Mouse (Mus musculus) left cerebral cortex, postnatal 25 days (tissue): ENCODE results near the gene Iqcf6. TPM values are rescaled to one million over a fixed set of nuclear protein-coding genes. Genes with fewer than 3 reads are reported as not detected.

Experiments
- DNase-seq, 2 experiments: peaks; one replicate each; pipeline ENCODE4 v3.0.0; 2022; ENCODE audit warnings: low spot score in 2 of 2, mixed read lengths in 1 of 2
- intact Hi-C: fragments of 180-260 bp; cut with DNase I; formaldehyde crosslinking; loops from one replicate; pipeline ENCODE4 v1.15.1; 2025
- total RNA-seq, 2 experiments: library from RNA; stranded (reverse); gene quantifications; 2 replicates each; pipeline ENCODE4 v1.2.3; 2021

Gene Iqcf6
- total RNA-seq, 2 experiments from 2014 or later = not detected

- DNase-seq = no peak
These were observed 26.3 kb downstream of the Iqcf6 start for GRCm38 (mm10) chr9:106652720-106653119.

GRCm38 (mm10) chr9:106655884-106656720 lies 29.7 kb downstream of the Iqcf6 start, which contains the start of gene Grm2:
Gene Grm2, minus strand, starts transcription at chr9:106656082.
- no peak for DNase-seq
- intact Hi-C loops = no loop called here

More at GRCm38 (mm10) chr9:106652720-106653119, 26.3 kb downstream of the Iqcf6 start:
- intact Hi-C loops = loop anchor here (2.0 kb wide), 1 partner anchor 52 kb away; no protein-coding TSS in a partner anchor

- intact Hi-C loops = no loop called here
- no peak for DNase-seq
These were observed 30.4 kb downstream of the Iqcf6 start for GRCm38 (mm10) chr9:106656820-106657219.

- intact Hi-C loops = no loop called here
- DNase-seq = no peak
These were observed 31.2 kb downstream of the Iqcf6 start for GRCm38 (mm10) chr9:106657592-106657991.

GRCm38 (mm10) chr9:106659441-106659840 lies 33.1 kb downstream of the Iqcf6 start:
- intact Hi-C loops = no loop called here
- DNase-seq = no peak

GRCm38 (mm10) chr9:106659935-106660334 lies 33.6 kb downstream of the Iqcf6 start:
- no peak for DNase-seq
- intact Hi-C loops = no loop called here

- no peak for DNase-seq
- intact Hi-C loops = no loop called here
These were observed 36.8 kb downstream of the Iqcf6 start for GRCm38 (mm10) chr9:106663200-106663599.

GRCm38 (mm10) chr9:106664433-106664832 lies 38.1 kb downstream of the Iqcf6 start:
- peak; percentile 80 to 96 for DNase-seq
- intact Hi-C loops = no loop called here

- DNase-seq = no peak
- intact Hi-C loops = no loop called here
These were observed 38.5 kb downstream of the Iqcf6 start for GRCm38 (mm10) chr9:106664856-106665255.

GRCm38 (mm10) chr9:106673860-106674259 lies 47.5 kb downstream of the Iqcf6 start:
- no peak for DNase-seq

GRCm38 (mm10) chr9:106675480-106675879 lies 49.1 kb downstream of the Iqcf6 start:
- peak; percentile 87 to 93 for DNase-seq
- intact Hi-C loops = loop anchor here (2.0 kb wide), 1 partner anchor 211 kb away; the partner anchor contains the start of gene Rbm15b

More at GRCm38 (mm10) chr9:106673860-106674259, 47.5 kb downstream of the Iqcf6 start:
- intact Hi-C loops = loop anchor here (2.0 kb wide), 1 partner anchor 213 kb away; the partner anchor contains the start of gene Rbm15b

GRCm38 (mm10) chr9:106675965-106676364 lies 49.6 kb downstream of the Iqcf6 start:
- intact Hi-C loops = loop anchor here (2.0 kb wide), 1 partner anchor 211 kb away; the partner anchor contains the start of gene Rbm15b
- DNase-seq = peak in 1 of 2 experiments; percentile 80

GRCm38 (mm10) chr9:106676571-106676970 lies 50.2 kb downstream of the Iqcf6 start:
- intact Hi-C loops = no loop called here
- no peak for DNase-seq

Other genes with a start within 250 kb of the Iqcf6 start
- 100 to 1,000 TPM; 289 to 302 TPM for gene Rpl29, start 197.1 kb upstream of the Iqcf6 start, total RNA-seq
- 10 to 100 TPM; 12.9 to 19.1 TPM for gene Acy1, start 188.3 kb upstream of the Iqcf6 start, total RNA-seq
- gene Abhd14b, start 179.1 kb upstream of the Iqcf6 start, total RNA-seq = 1 to 10 TPM; 8.3 to 9.7 TPM
- 10 to 100 TPM; 40.6 to 44.0 TPM for gene Abhd14a, start 178.9 kb upstream of the Iqcf6 start, total RNA-seq
- 100 to 1,000 TPM; 161 to 166 TPM for gene Pcbp4, start 173.3 kb upstream of the Iqcf6 start, total RNA-seq
- gene Gpr62, start 160.6 kb upstream of the Iqcf6 start, total RNA-seq = 1 to 10 TPM; 7.7 to 8.6 TPM
- 10 to 100 TPM; 30.2 to 37.0 TPM for gene Rrp9, start 150.6 kb upstream of the Iqcf6 start, total RNA-seq
- 1 to 10 TPM; 2.9 to 5.3 TPM for gene Parp3, start 149.6 kb upstream of the Iqcf6 start, total RNA-seq
- not detected for gene Iqcf1, start 126.6 kb upstream of the Iqcf6 start, total RNA-seq
- gene Iqcf5, start 112.0 kb upstream of the Iqcf6 start, total RNA-seq = not detected
- gene Iqcf3, start 65.0 kb upstream of the Iqcf6 start, total RNA-seq = not detected
- gene Iqcf4, start 55.6 kb upstream of the Iqcf6 start, total RNA-seq = not detected
- gene Grm2, start 29.5 kb downstream of the Iqcf6 start, total RNA-seq = 10 to 100 TPM; 54.6 to 56.2 TPM
- gene Tex264, start 59.3 kb downstream of the Iqcf6 start, total RNA-seq = 100 to 1,000 TPM in 1 of 2 experiments, 10 to 100 TPM in 1; 96.3 to 106 TPM
- gene Rad54l2, start 162.6 kb downstream of the Iqcf6 start, total RNA-seq = 10 to 100 TPM; 16.5 to 17.1 TPM
- 10 to 100 TPM; 27.2 to 39.0 TPM for gene Dcaf1, start 195.3 kb downstream of the Iqcf6 start, total RNA-seq